Mouse (Mus musculus) liver, embryonic 16.5 days (tissue): ENCODE results near the gene Oasl2. TPM values are rescaled to one million over a fixed set of nuclear protein-coding genes. Genes with fewer than 3 reads are reported as not detected.
"Not testable (repeated sequence)": the region's sequence is repeated elsewhere in the genome, so short reads cannot be mapped to it uniquely, and the experiment has no call there.

ENCODE experiments used
- ATAC-seq: fragments of 200-750 bp; cut with Nextera tagmentation; 2 replicates; pipeline ENCODE4 v1.8.0; 2017; ENCODE audit warnings: low read depth, mild to moderate bottlenecking, moderate number of reproducible peaks, moderate library complexity
- H3K27ac ChIP-seq: fragments of 300-500 bp; sonication (generic); 2 replicates; pipeline ENCODE4 v1.5.1; 2014; ENCODE audit warnings: mild to moderate bottlenecking, low read length
- H3K27me3 ChIP-seq: fragments of 300-500 bp; sonication (generic); 2 replicates; pipeline ENCODE4 v1.6.1; 2014; ENCODE audit warnings: low read depth, low read length, mixed read lengths; ENCODE audit not compliant: control insufficient read depth, insufficient read depth
- H3K36me3 ChIP-seq: fragments of 300-500 bp; sonication (generic); 2 replicates; pipeline ENCODE4 v1.6.1; 2014; ENCODE audit warnings: mild to moderate bottlenecking; ENCODE audit not compliant: control insufficient read depth, insufficient read depth
- H3K4me1 ChIP-seq: fragments of 300-500 bp; sonication (generic); 2 replicates; pipeline ENCODE4 v1.6.1; 2014; ENCODE audit warnings: low read depth, low read length, mixed read lengths; ENCODE audit not compliant: control insufficient read depth
- H3K4me2 ChIP-seq: fragments of 300-500 bp; sonication (generic); 2 replicates; pipeline ENCODE4 v1.6.1; 2014; ENCODE audit warnings: low read depth, low read length, mixed read lengths
- H3K4me3 ChIP-seq: fragments of 300-500 bp; sonication (generic); 2 replicates; pipeline ENCODE4 v1.5.1; 2014; ENCODE audit warnings: low read depth, mild to moderate bottlenecking, low read length
- H3K9ac ChIP-seq: fragments of 300-500 bp; sonication (generic); 2 replicates; pipeline ENCODE4 v1.6.1; 2014; ENCODE audit warnings: low read depth, low read length
- H3K9me3 ChIP-seq: fragments of 300-500 bp; sonication (generic); replicated peaks from 2 replicates; pipeline ENCODE4 v1.6.1; 2016; ENCODE audit warnings: low read length; ENCODE audit not compliant: control insufficient read depth
- WGBS: fragments of 180-500 bp; shearing (Covaris S2); extraction: QIAGEN DNeasy Blood & Tissue Kit; methylation state at CpG from one replicate; pipeline ENCODE4 v1.1.7; 2014; ENCODE audit not compliant: insufficient replicate concordance; 5-methylcytosine and 5-hydroxymethylcytosine counted together
- polyA plus RNA-seq: library from polyadenylated mRNA; unstranded; fragments of >200 nt; fragmentation: Nextera tagmentation; extraction: Ambion mirVana; gene quantifications from 2 replicates; pipeline ENCODE4 v1.2.1, GENCODE M21; 2015

The Oasl2 gene
- polyA plus RNA-seq, 1 experiment from 2014 or later = 2.6 TPM

GRCm38 (mm10) chr5:114922998-114923473, 26.3 kb downstream of the Oasl2 start, which contains the start of gene Oasl1:
Gene Oasl1, plus strand, starts transcription at chr5:114923240.
- Histone ChIP-seq H3K27ac (no peak within 1 kb of the TSS), H3K9ac (peak within 1 kb of the TSS; percentile 13), H3K36me3 (no peaks in the 10 kb centered on the region), H3K9me3 (no peaks in the 10 kb centered on the region), H3K4me3 (peak within 1 kb of the TSS; percentile 44), H3K4me2 (peak within 1 kb of the TSS; percentile 52), H3K4me1 (peaks cover 7% of the 10 kb centered on the region; the same call in 1 of the 2 replicates), H3K27me3 (no peaks in the 10 kb centered on the region)
- WGBS = 36% methylated on average over 15 of the region's 15 CpGs
- peak; percentile 46; the same call in 1 of the 2 replicates for ATAC-seq

GRCm38 (mm10) chr5:114926153-114926684, 29.5 kb downstream of the Oasl2 start:
- H3K36me3 ChIP-seq = no peaks in the 10 kb centered on the region
- H3K27me3 ChIP-seq = no peaks in the 10 kb centered on the region
- H3K27ac ChIP-seq = no peak overlapping the region
- no peak overlapping the region for H3K4me3 ChIP-seq
- no peak overlapping the region for H3K4me2 ChIP-seq
- 50% methylated on average over 1 of the region's 1 CpGs for WGBS
- H3K4me1 ChIP-seq = peaks cover 7% of the 10 kb centered on the region; the same call in 1 of the 2 replicates
- no peak for ATAC-seq
- H3K9ac ChIP-seq = no peak overlapping the region
- H3K9me3 ChIP-seq = no peaks in the 10 kb centered on the region

- Histone ChIP-seq H3K4me3 (no peak overlapping the region), H3K9ac (no peak overlapping the region), H3K4me1 (peaks cover 7% of the 10 kb centered on the region; the same call in 1 of the 2 replicates), H3K36me3 (no peaks in the 10 kb centered on the region), H3K27me3 (no peaks in the 10 kb centered on the region), H3K9me3 (no peaks in the 10 kb centered on the region), H3K4me2 (no peak overlapping the region), H3K27ac (no peak overlapping the region)
- no peak for ATAC-seq
- 66% methylated on average over 9 of the region's 9 CpGs for WGBS
These were observed 30.0 kb downstream of the Oasl2 start for GRCm38 (mm10) chr5:114926753-114927152.

- no peak overlapping the region for H3K9ac ChIP-seq
- no peaks in the 10 kb centered on the region for H3K9me3 ChIP-seq
- H3K4me2 ChIP-seq = no peak overlapping the region
- no peaks in the 10 kb centered on the region for H3K4me1 ChIP-seq
- no peak for ATAC-seq
- H3K36me3 ChIP-seq = no peaks in the 10 kb centered on the region
- no peak overlapping the region for H3K27ac ChIP-seq
- 46% methylated on average over 5 of the region's 5 CpGs for WGBS
- no peak overlapping the region for H3K4me3 ChIP-seq
- no peaks in the 10 kb centered on the region for H3K27me3 ChIP-seq
These were observed 34.9 kb downstream of the Oasl2 start for GRCm38 (mm10) chr5:114931626-114932025.

- no peaks in the 10 kb centered on the region for H3K36me3 ChIP-seq
- H3K4me3 ChIP-seq = no peak overlapping the region
- 65% methylated on average over 8 of the region's 8 CpGs for WGBS
- H3K4me1 ChIP-seq = no peaks in the 10 kb centered on the region
- H3K9ac ChIP-seq = no peak overlapping the region
- H3K27me3 ChIP-seq = no peaks in the 10 kb centered on the region
- no peaks in the 10 kb centered on the region for H3K9me3 ChIP-seq
- ATAC-seq = no peak
- H3K4me2 ChIP-seq = no peak overlapping the region
- H3K27ac ChIP-seq = no peak overlapping the region
These were observed 36.5 kb downstream of the Oasl2 start for GRCm38 (mm10) chr5:114933206-114933605.

GRCm38 (mm10) chr5:114935838-114936237, 39.1 kb downstream of the Oasl2 start:
- Histone ChIP-seq H3K27me3 (no peaks in the 10 kb centered on the region), H3K36me3 (no peaks in the 10 kb centered on the region), H3K9ac (no peak overlapping the region), H3K4me1 (no peaks in the 10 kb centered on the region), H3K27ac (no peak overlapping the region), H3K4me3 (no peak overlapping the region), H3K4me2 (no peak overlapping the region), H3K9me3 (no peaks in the 10 kb centered on the region)
- ATAC-seq = no peak
- WGBS = 18% methylated on average over 3 of the region's 3 CpGs

GRCm38 (mm10) chr5:114941138-114941537, 44.4 kb downstream of the Oasl2 start:
- 44% methylated on average over 3 of the region's 3 CpGs for WGBS
- not testable (repeated sequence) for H3K9me3 ChIP-seq, H3K4me1 ChIP-seq, H3K4me3 ChIP-seq, H3K27me3 ChIP-seq, H3K27ac ChIP-seq, H3K36me3 ChIP-seq, ATAC-seq, H3K9ac ChIP-seq
- peak overlapping the region; percentile 60; the same call in 1 of the 2 replicates for H3K4me2 ChIP-seq

- Histone ChIP-seq H3K4me2 (peak within 1 kb of the TSS; percentile 60), H3K4me3 (peak within 1 kb of the TSS; percentile 76), H3K27ac (peak within 1 kb of the TSS; percentile 49), H3K27me3 (no peaks in the 10 kb centered on the region), H3K9me3 (no peaks in the 10 kb centered on the region), H3K9ac (peak within 1 kb of the TSS; percentile 81), H3K36me3 (no peaks in the 10 kb centered on the region), H3K4me1 (peaks cover 3% of the 10 kb centered on the region; the same call in 1 of the 2 replicates)
- WGBS = 1% methylated on average over 39 of the region's 39 CpGs
- ATAC-seq = peak; percentile 95
These were observed 45.5 kb downstream of the Oasl2 start, which contains the start of gene 2210016L21Rik for GRCm38 (mm10) chr5:114942074-114942765. Gene 2210016L21Rik, plus strand, starts transcription at chr5:114942158.

- no peaks in the 10 kb centered on the region for H3K9me3 ChIP-seq
- 40% methylated on average over 4 of the region's 4 CpGs for WGBS
These were observed 46.0 kb downstream of the Oasl2 start for GRCm38 (mm10) chr5:114942766-114943130.

More at GRCm38 (mm10) chr5:114942766-114943130, 46.0 kb downstream of the Oasl2 start:
- Histone ChIP-seq H3K4me1 (peaks cover 3% of the 10 kb centered on the region; the same call in 1 of the 2 replicates), H3K9ac (peak overlapping the region; percentile 81), H3K4me2 (peak overlapping the region; percentile 60), H3K27ac (no peak overlapping the region), H3K27me3 (no peaks in the 10 kb centered on the region), H3K36me3 (no peaks in the 10 kb centered on the region), H3K4me3 (peak overlapping the region; percentile 76)
- no peak for ATAC-seq
